Mouse (Mus musculus) lung, postnatal 0 days (tissue): ENCODE results near the gene Ncbp2.

ENCODE experiments used
- CTCF ChIP-seq: IDR thresholded peaks from 2 replicates; pipeline ENCODE4 v1.5.1; 2016; ENCODE audit warnings: antibody characterized with exemption, mild to moderate bottlenecking
- EP300 ChIP-seq: IDR thresholded peaks from 2 replicates; pipeline ENCODE4 v1.6.1; 2016; ENCODE audit warnings: antibody characterized with exemption, mild to moderate bottlenecking, control low read depth

GRCm38 (mm10) chr16:31924368-31924767, 23.9 kb upstream of the Ncbp2 start:
- TF ChIP-seq CTCF (no peak), EP300 (no peak)
